Mouse (Mus musculus) kidney, embryonic 14.5 days (tissue): ENCODE data around the gene Wfdc6b. TPM values are rescaled to one million over a fixed set of nuclear protein-coding genes. Genes with fewer than 3 reads are reported as not detected.

ENCODE experiments used
- ATAC-seq: fragments of 200-750 bp; cut with Nextera tagmentation; 2 replicates; pipeline ENCODE4 v1.8.0; 2017; ENCODE audit warnings: moderate number of reproducible peaks, mild to moderate bottlenecking, moderate TSS enrichment, moderate library complexity; ENCODE audit not compliant: low FRiP score, low TSS enrichment
- H3K27ac ChIP-seq: fragments of 300-500 bp; sonication (generic); 2 replicates; pipeline ENCODE4 v1.5.1; 2014; ENCODE audit warnings: low read depth, mild to moderate bottlenecking, low read length, moderate library complexity, mixed read lengths
- H3K27me3 ChIP-seq: fragments of 300-500 bp; sonication (generic); 2 replicates; pipeline ENCODE4 v1.6.1; 2014; ENCODE audit warnings: mild to moderate bottlenecking, low read length; ENCODE audit not compliant: control insufficient read depth, insufficient read depth
- H3K36me3 ChIP-seq: fragments of 300-500 bp; sonication (generic); 2 replicates; pipeline ENCODE4 v1.6.1; 2014; ENCODE audit warnings: low read length, mixed read lengths; ENCODE audit not compliant: control insufficient read depth, insufficient read depth
- H3K4me1 ChIP-seq: fragments of 300-500 bp; sonication (generic); 2 replicates; pipeline ENCODE4 v1.6.1; 2014; ENCODE audit warnings: low read length, mixed read lengths; ENCODE audit not compliant: control insufficient read depth, insufficient read depth
- H3K4me2 ChIP-seq: fragments of 300-500 bp; sonication (generic); replicated peaks from 2 replicates; pipeline ENCODE4 v1.6.1; 2014; ENCODE audit warnings: low read depth, mild to moderate bottlenecking, low read length
- H3K4me3 ChIP-seq: fragments of 300-500 bp; sonication (generic); 2 replicates; pipeline ENCODE4 v1.5.1; 2014; ENCODE audit warnings: mild to moderate bottlenecking, low read length
- H3K9ac ChIP-seq: fragments of 300-500 bp; sonication (generic); 2 replicates; pipeline ENCODE4 v1.6.1; 2014; ENCODE audit warnings: low read depth, mild to moderate bottlenecking, low read length, moderate library complexity
- H3K9me3 ChIP-seq: fragments of 300-500 bp; sonication (generic); 2 replicates; pipeline ENCODE4 v1.6.1; 2016; ENCODE audit warnings: low read length; ENCODE audit not compliant: control insufficient read depth
- WGBS: fragments of 180-500 bp; shearing (Covaris S2); extraction: QIAGEN DNeasy Blood & Tissue Kit; methylation state at CpG from one replicate; pipeline ENCODE4 v1.1.7; 2014; 5-methylcytosine and 5-hydroxymethylcytosine counted together
- polyA plus RNA-seq: library from polyadenylated mRNA; unstranded; fragments of >200 nt; fragmentation: Nextera tagmentation; extraction: Ambion mirVana; gene quantifications from 2 replicates; pipeline ENCODE4 v1.2.1, GENCODE M21; 2014

Gene Wfdc6b
- polyA plus RNA-seq, 1 experiment from 2014 or later: not detected

- Histone ChIP-seq H3K4me1 (no peaks in the 10 kb centered on the region), H3K27ac (no peak overlapping the region), H3K4me2 (no peak overlapping the region), H3K36me3 (no peaks in the 10 kb centered on the region), H3K27me3 (no peaks in the 10 kb centered on the region), H3K4me3 (no peak overlapping the region), H3K9ac (no peak overlapping the region), H3K9me3 (no peaks in the 10 kb centered on the region)
- ATAC-seq: no peak
- 84% methylated on average over 13 of the region's 13 CpGs for WGBS
Observed at GRCm38 (mm10) chr2:164641881-164642673, 28.8 kb downstream of the Wfdc6b start.

GRCm38 (mm10) chr2:164655858-164656257, 42.5 kb downstream of the Wfdc6b start, which contains the start of gene Wfdc10:
Gene Wfdc10 (plus strand): TSS chr2:164656046.
- H3K9ac ChIP-seq: no peak within 1 kb of the TSS
- H3K27me3 ChIP-seq: no peaks in the 10 kb centered on the region; the same call in 1 of the 2 replicates
- no peak for ATAC-seq
- H3K36me3 ChIP-seq: no peaks in the 10 kb centered on the region
- no peak within 1 kb of the TSS for H3K4me3 ChIP-seq
- 16% methylated on average over 11 of the region's 11 CpGs for WGBS
- H3K9me3 ChIP-seq: no peaks in the 10 kb centered on the region
- no peak within 1 kb of the TSS for H3K4me2 ChIP-seq
- no peak within 1 kb of the TSS for H3K27ac ChIP-seq
- H3K4me1 ChIP-seq: no peaks in the 10 kb centered on the region

- H3K4me3 ChIP-seq: no peak within 1 kb of the TSS
- H3K36me3 ChIP-seq: no peaks in the 10 kb centered on the region
- no peak within 1 kb of the TSS for H3K27ac ChIP-seq
- ATAC-seq: no peak
- H3K4me1 ChIP-seq: no peaks in the 10 kb centered on the region
- H3K27me3 ChIP-seq: no peaks in the 10 kb centered on the region; the same call in 1 of the 2 replicates
- no peaks in the 10 kb centered on the region for H3K9me3 ChIP-seq
- no peak within 1 kb of the TSS for H3K9ac ChIP-seq
- no peak within 1 kb of the TSS for H3K4me2 ChIP-seq
- WGBS: 87% methylated on average over 9 of the region's 9 CpGs
Observed at GRCm38 (mm10) chr2:164656483-164656882, 43.2 kb downstream of the Wfdc6b start, which contains the start of gene Wfdc9. Gene Wfdc9 (minus strand): TSS chr2:164656583.

GRCm38 (mm10) chr2:164664851-164665250, 51.5 kb downstream of the Wfdc6b start:
- Histone ChIP-seq H3K4me3 (no peak overlapping the region), H3K4me2 (no peak overlapping the region), H3K9ac (no peak overlapping the region), H3K36me3 (no peaks in the 10 kb centered on the region), H3K27me3 (no peaks in the 10 kb centered on the region), H3K9me3 (no peaks in the 10 kb centered on the region), H3K27ac (no peak overlapping the region), H3K4me1 (no peaks in the 10 kb centered on the region)
- no peak for ATAC-seq
- 88% methylated on average over 7 of the region's 7 CpGs for WGBS

Other genes with a start within 250 kb of the Wfdc6b start
- 0.44 TPM in 1 of 2 replicates, not detected in the other for gene Slpi, start 224.4 kb upstream of the Wfdc6b start, polyA plus RNA-seq
- gene Rbpjl, start 210.4 kb upstream of the Wfdc6b start, polyA plus RNA-seq: not detected in 2 replicates
- 0.12 and 0.20 TPM in 2 replicates for gene Matn4, start 208.4 kb upstream of the Wfdc6b start, polyA plus RNA-seq
- 87.8 and 108 TPM in 2 replicates for gene Sdc4, start 169.6 kb upstream of the Wfdc6b start, polyA plus RNA-seq
- 66.8 and 69.4 TPM in 2 replicates for gene Sys1, start 156.6 kb upstream of the Wfdc6b start, polyA plus RNA-seq
- 7.1 and 8.4 TPM in 2 replicates for gene Gm20458, start 152.6 kb upstream of the Wfdc6b start, polyA plus RNA-seq
- not detected in 2 replicates for gene Trp53tg5, start 139.8 kb upstream of the Wfdc6b start, polyA plus RNA-seq
- 12.4 and 14.7 TPM in 2 replicates for gene Dbndd2, start 127.4 kb upstream of the Wfdc6b start, polyA plus RNA-seq
- 70.7 and 79.2 TPM in 2 replicates for gene Pigt, start 116.0 kb upstream of the Wfdc6b start, polyA plus RNA-seq
- gene Wfdc2, start 51.1 kb upstream of the Wfdc6b start, polyA plus RNA-seq: 330 and 331 TPM in 2 replicates
- not detected in 2 replicates for gene Spint3, start 40.1 kb upstream of the Wfdc6b start, polyA plus RNA-seq
- gene Wfdc6a, start 28.1 kb upstream of the Wfdc6b start, polyA plus RNA-seq: not detected in 2 replicates
- gene Eppin, start 19.9 kb upstream of the Wfdc6b start, polyA plus RNA-seq: not detected in 2 replicates
- not detected in 2 replicates for gene Wfdc8, start 104 bp downstream of the Wfdc6b start, polyA plus RNA-seq
- gene Wfdc16, start 25.3 kb downstream of the Wfdc6b start, polyA plus RNA-seq: not detected in 2 replicates
- not detected in 2 replicates for gene Wfdc10, start 42.5 kb downstream of the Wfdc6b start, polyA plus RNA-seq
- not detected in 2 replicates for gene Wfdc9, start 43.1 kb downstream of the Wfdc6b start, polyA plus RNA-seq
- gene Wfdc11, start 60.6 kb downstream of the Wfdc6b start, polyA plus RNA-seq: not detected in 2 replicates
- gene Wfdc13, start 71.6 kb downstream of the Wfdc6b start, polyA plus RNA-seq: 0.54 and 0.93 TPM in 2 replicates
- gene Spint4, start 85.0 kb downstream of the Wfdc6b start, polyA plus RNA-seq: 1.1 and 1.4 TPM in 2 replicates
- not detected in 2 replicates for gene Spint5, start 101.8 kb downstream of the Wfdc6b start, polyA plus RNA-seq
- gene Wfdc3, start 132.4 kb downstream of the Wfdc6b start, polyA plus RNA-seq: 0.83 and 1.4 TPM in 2 replicates
- 64.4 and 70.8 TPM in 2 replicates for gene Dnttip1, start 132.5 kb downstream of the Wfdc6b start, polyA plus RNA-seq
- 559 and 687 TPM in 2 replicates for gene Ube2c, start 156.4 kb downstream of the Wfdc6b start, polyA plus RNA-seq
- 1.8 and 1.9 TPM in 2 replicates for gene Tnnc2, start 166.4 kb downstream of the Wfdc6b start, polyA plus RNA-seq
- 16.0 and 16.6 TPM in 2 replicates for gene Snx21, start 172.3 kb downstream of the Wfdc6b start, polyA plus RNA-seq
- gene Acot8, start 191.4 kb downstream of the Wfdc6b start, polyA plus RNA-seq: 13.7 and 17.0 TPM in 2 replicates
- 7.3 and 9.0 TPM in 2 replicates for gene Zswim3, start 191.6 kb downstream of the Wfdc6b start, polyA plus RNA-seq
- gene Zswim1, start 209.2 kb downstream of the Wfdc6b start, polyA plus RNA-seq: 12.4 and 20.0 TPM in 2 replicates
- gene Spata25, start 215.0 kb downstream of the Wfdc6b start, polyA plus RNA-seq: not detected in 2 replicates
- gene Ctsa, start 219.4 kb downstream of the Wfdc6b start, polyA plus RNA-seq: 122 and 135 TPM in 2 replicates
- gene Neurl2, start 219.9 kb downstream of the Wfdc6b start, polyA plus RNA-seq: 6.0 and 6.6 TPM in 2 replicates
- 25.7 and 34.6 TPM in 2 replicates for gene Pltp, start 244.2 kb downstream of the Wfdc6b start, polyA plus RNA-seq